Mouse (Mus musculus): ENCODE data around the gene Bcl9. TPM values are rescaled to one million over a fixed set of nuclear protein-coding genes. Genes with fewer than 3 reads are reported as not detected.

The Bcl9 gene
- total and polyA plus RNA-seq, 3 experiments: 14.3 to 22.4 (median 15.3) TPM

GRCm38 (mm10) chr3:97237403-97237802 lies 60.3 kb downstream of the Bcl9 start:
- Histone ChIP-seq H3K27ac (no peak overlapping the region), H3K9ac (ENCODE audit: low read depth, low read length) (no peak overlapping the region), H3K4me3 (no peak overlapping the region), H3K27me3 (ENCODE audit: control insufficient read depth, insufficient read depth, low read length) (no peaks in the 10 kb centered on the region), H3K4me1 (ENCODE audit: control insufficient read depth, insufficient read depth, low read length) (no peaks in the 10 kb centered on the region; the same call in 1 of the 2 replicates), H3K79me2 (replicated peaks; ENCODE audit: control insufficient read depth, insufficient read depth, low read length) (no peaks in the 10 kb centered on the region; the same call in 1 of the 2 replicates), H3K36me3 (ENCODE audit: control insufficient read depth, insufficient read depth, low read length) (no peaks in the 10 kb centered on the region; the same call in 1 of the 2 replicates)
- intact Hi-C loops (cut with DNase I): no loop called here
- 71% methylated on average over 2 of the region's 2 CpGs for WGBS
- no peak for DNase-seq
- TF ChIP-seq CTCF (IDR thresholded peaks at IDR 0.05) (no peak), EP300 (IDR thresholded peaks at IDR 0.05; ENCODE audit: insufficient read depth, low read depth, low read length) (no peak), POLR2A (IDR thresholded peaks at IDR 0.05; ENCODE audit: insufficient read depth, low read depth, low read length) (no peak)

- Histone ChIP-seq H3K27ac (peak overlapping the region; percentile 52), H3K27me3 (ENCODE audit: control insufficient read depth, insufficient read depth, low read length) (no peaks in the 10 kb centered on the region), H3K9ac (ENCODE audit: low read depth, low read length) (no peak overlapping the region), H3K79me2 (replicated peaks; ENCODE audit: control insufficient read depth, insufficient read depth, low read length) (no peaks in the 10 kb centered on the region; the same call in 1 of the 2 replicates), H3K36me3 (ENCODE audit: control insufficient read depth, insufficient read depth, low read length) (no peaks in the 10 kb centered on the region; the same call in 1 of the 2 replicates), H3K4me1 (ENCODE audit: control insufficient read depth, insufficient read depth, low read length) (no peaks in the 10 kb centered on the region; the same call in 1 of the 2 replicates), H3K4me3 (peak overlapping the region; percentile 24; the same call in 1 of the 2 replicates)
- DNase-seq: peak in 1 of 2 experiments; percentile 24
- TF ChIP-seq EP300 (IDR thresholded peaks at IDR 0.05; ENCODE audit: insufficient read depth, low read depth, low read length) (no peak), POLR2A (IDR thresholded peaks at IDR 0.05; ENCODE audit: insufficient read depth, low read depth, low read length) (no peak)
- 44% methylated on average over 14 of the region's 14 CpGs for WGBS
- intact Hi-C loops (cut with DNase I): no loop called here
Observed at GRCm38 (mm10) chr3:97234797-97235196, 62.9 kb downstream of the Bcl9 start.

- Histone ChIP-seq H3K36me3 (ENCODE audit: control insufficient read depth, insufficient read depth, low read length) (no peaks in the 10 kb centered on the region; the same call in 1 of the 2 replicates), H3K4me3 (no peak overlapping the region), H3K9ac (ENCODE audit: low read depth, low read length) (no peak overlapping the region), H3K79me2 (replicated peaks; ENCODE audit: control insufficient read depth, insufficient read depth, low read length) (no peaks in the 10 kb centered on the region; the same call in 1 of the 2 replicates), H3K4me1 (ENCODE audit: control insufficient read depth, insufficient read depth, low read length) (no peaks in the 10 kb centered on the region), H3K27me3 (ENCODE audit: control insufficient read depth, insufficient read depth, low read length) (no peaks in the 10 kb centered on the region), H3K27ac (no peak overlapping the region)
- intact Hi-C loops (cut with DNase I): no loop called here
- no peak for DNase-seq
- TF ChIP-seq POLR2A (IDR thresholded peaks at IDR 0.05; ENCODE audit: insufficient read depth, low read depth, low read length): no peak
- no peak for TF ChIP-seq CTCF (IDR thresholded peaks at IDR 0.05)
- TF ChIP-seq EP300 (IDR thresholded peaks at IDR 0.05; ENCODE audit: insufficient read depth, low read depth, low read length): no peak
- 62% methylated on average over 3 of the region's 3 CpGs for WGBS
Observed at GRCm38 (mm10) chr3:97232328-97232727, 65.4 kb downstream of the Bcl9 start.

- Histone ChIP-seq H3K9ac (ENCODE audit: low read depth, low read length) (no peak overlapping the region), H3K27ac (no peak overlapping the region), H3K4me3 (no peak overlapping the region), H3K27me3 (ENCODE audit: control insufficient read depth, insufficient read depth, low read length) (no peaks in the 10 kb centered on the region), H3K36me3 (ENCODE audit: control insufficient read depth, insufficient read depth, low read length) (no peaks in the 10 kb centered on the region; the same call in 1 of the 2 replicates), H3K4me1 (ENCODE audit: control insufficient read depth, insufficient read depth, low read length) (no peaks in the 10 kb centered on the region), H3K79me2 (replicated peaks; ENCODE audit: control insufficient read depth, insufficient read depth, low read length) (no peaks in the 10 kb centered on the region; the same call in 1 of the 2 replicates)
- TF ChIP-seq EP300 (IDR thresholded peaks at IDR 0.05; ENCODE audit: insufficient read depth, low read depth, low read length): no peak
- TF ChIP-seq POLR2A (IDR thresholded peaks at IDR 0.05; ENCODE audit: insufficient read depth, low read depth, low read length): no peak
- TF ChIP-seq CTCF (IDR thresholded peaks at IDR 0.05): no peak
- no peak for DNase-seq
- intact Hi-C loops (cut with DNase I): no loop called here
- 78% methylated on average over 9 of the region's 9 CpGs for WGBS
Observed at GRCm38 (mm10) chr3:97231857-97232256, 65.9 kb downstream of the Bcl9 start.

GRCm38 (mm10) chr3:97230631-97231404 lies 66.9 kb downstream of the Bcl9 start:
- WGBS: 98% methylated on average over 5 of the region's 5 CpGs
- H3K4me1 ChIP-seq (ENCODE audit: control insufficient read depth, insufficient read depth, low read length): peaks cover 1% of the 10 kb centered on the region; the same call in 1 of the 2 replicates
- H3K4me3 ChIP-seq: no peak overlapping the region
- TF ChIP-seq POLR2A (IDR thresholded peaks at IDR 0.05; ENCODE audit: insufficient read depth, low read depth, low read length) (no peak), CTCF (IDR thresholded peaks at IDR 0.05) (peak; percentile 33), EP300 (IDR thresholded peaks at IDR 0.05; ENCODE audit: insufficient read depth, low read depth, low read length) (no peak)
- no peak overlapping the region for H3K9ac ChIP-seq (ENCODE audit: low read depth, low read length)
- intact Hi-C loops (cut with DNase I): no loop called here
- no peaks in the 10 kb centered on the region; the same call in 1 of the 2 replicates for H3K36me3 ChIP-seq (ENCODE audit: control insufficient read depth, insufficient read depth, low read length)
- no peak for DNase-seq
- H3K79me2 ChIP-seq (replicated peaks; ENCODE audit: control insufficient read depth, insufficient read depth, low read length): no peaks in the 10 kb centered on the region; the same call in 1 of the 2 replicates
- no peak overlapping the region for H3K27ac ChIP-seq
- H3K27me3 ChIP-seq (ENCODE audit: control insufficient read depth, insufficient read depth, low read length): no peaks in the 10 kb centered on the region

- 36% methylated on average over 12 of the region's 12 CpGs for WGBS
- intact Hi-C loops (cut with DNase I): loop anchor here (5.0 kb wide), 1 partner anchor 71 kb away; the partner anchor contains the start of gene Acp6
Observed at GRCm38 (mm10) chr3:97228457-97228856, 69.3 kb downstream of the Bcl9 start.

More at GRCm38 (mm10) chr3:97228457-97228856, 69.3 kb downstream of the Bcl9 start:
- Histone ChIP-seq H3K79me2 (replicated peaks; ENCODE audit: control insufficient read depth, insufficient read depth, low read length) (no peaks in the 10 kb centered on the region), H3K9ac (ENCODE audit: low read depth, low read length) (peak overlapping the region; percentile 55; the same call in 1 of the 2 replicates), H3K4me3 (peak overlapping the region; percentile 80; the same call in 1 of the 2 replicates), H3K27ac (peak overlapping the region; percentile 87; the same call in 1 of the 2 replicates), H3K4me1 (ENCODE audit: control insufficient read depth, insufficient read depth, low read length) (peaks cover 3% of the 10 kb centered on the region; the same call in 1 of the 2 replicates), H3K27me3 (ENCODE audit: control insufficient read depth, insufficient read depth, low read length) (no peaks in the 10 kb centered on the region), H3K36me3 (ENCODE audit: control insufficient read depth, insufficient read depth, low read length) (no peaks in the 10 kb centered on the region)
- TF ChIP-seq EP300 (IDR thresholded peaks at IDR 0.05; ENCODE audit: insufficient read depth, low read depth, low read length) (no peak), POLR2A (IDR thresholded peaks at IDR 0.05; ENCODE audit: insufficient read depth, low read depth, low read length) (no peak), CTCF (IDR thresholded peaks at IDR 0.05) (no peak)
- DNase-seq: no peak

All from heart, adult 2 months (tissue).